Mouse (Mus musculus): Measurements from ENCODE around the gene Ier3.

Ier3 gene

DNA sequence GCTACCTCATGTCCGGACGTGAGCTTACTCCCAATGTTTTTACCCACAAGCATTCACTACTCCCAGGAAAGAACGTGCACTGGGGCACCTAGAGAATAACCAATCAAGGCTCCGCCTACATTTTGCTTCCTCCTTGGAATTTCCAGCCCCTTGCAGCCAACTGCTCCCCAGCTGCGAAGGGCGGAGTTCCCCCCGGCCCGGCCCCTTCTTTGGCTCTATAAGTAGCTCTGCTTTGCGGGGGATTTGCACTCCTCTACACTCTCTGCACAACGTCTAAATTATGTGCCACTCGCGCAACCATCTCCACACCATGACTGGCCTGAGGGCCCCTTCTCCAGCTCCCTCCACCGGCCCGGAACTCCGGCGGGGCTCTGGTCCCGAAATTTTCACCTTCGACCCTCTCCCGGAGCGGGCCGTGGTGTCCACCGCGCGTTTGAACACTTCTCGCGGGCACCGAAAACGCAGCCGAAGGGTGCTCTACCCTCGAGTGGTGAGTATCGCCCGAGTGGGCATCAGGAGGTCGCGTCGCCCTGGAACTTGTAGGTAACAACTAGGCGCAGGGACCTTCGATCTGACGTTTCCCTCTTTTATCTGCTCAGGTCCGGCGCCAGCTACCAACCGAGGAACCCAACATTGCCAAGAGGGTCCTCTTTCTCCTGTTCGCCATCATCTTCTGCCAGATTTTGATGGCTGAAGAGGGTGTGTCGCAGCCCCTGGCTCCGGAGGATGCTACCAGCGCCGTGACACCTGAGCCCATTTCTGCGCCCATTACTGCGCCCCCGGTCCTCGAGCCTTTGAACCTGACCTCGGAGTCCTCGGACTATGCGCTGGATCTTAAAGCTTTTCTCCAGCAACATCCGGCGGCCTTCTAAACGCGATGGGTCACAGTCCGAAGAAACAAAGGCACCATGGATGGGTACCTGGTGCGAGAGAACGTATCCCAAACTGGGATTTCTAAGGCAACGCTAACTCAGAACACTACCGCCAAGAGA lies at the start of gene Ier3:
Gene Ier3, plus strand, starts transcription at position 246 of the 992 bp plus-strand sequence.
- DNase-seq (ENCODE audit: low spot score): peak; percentile 75

DNA sequence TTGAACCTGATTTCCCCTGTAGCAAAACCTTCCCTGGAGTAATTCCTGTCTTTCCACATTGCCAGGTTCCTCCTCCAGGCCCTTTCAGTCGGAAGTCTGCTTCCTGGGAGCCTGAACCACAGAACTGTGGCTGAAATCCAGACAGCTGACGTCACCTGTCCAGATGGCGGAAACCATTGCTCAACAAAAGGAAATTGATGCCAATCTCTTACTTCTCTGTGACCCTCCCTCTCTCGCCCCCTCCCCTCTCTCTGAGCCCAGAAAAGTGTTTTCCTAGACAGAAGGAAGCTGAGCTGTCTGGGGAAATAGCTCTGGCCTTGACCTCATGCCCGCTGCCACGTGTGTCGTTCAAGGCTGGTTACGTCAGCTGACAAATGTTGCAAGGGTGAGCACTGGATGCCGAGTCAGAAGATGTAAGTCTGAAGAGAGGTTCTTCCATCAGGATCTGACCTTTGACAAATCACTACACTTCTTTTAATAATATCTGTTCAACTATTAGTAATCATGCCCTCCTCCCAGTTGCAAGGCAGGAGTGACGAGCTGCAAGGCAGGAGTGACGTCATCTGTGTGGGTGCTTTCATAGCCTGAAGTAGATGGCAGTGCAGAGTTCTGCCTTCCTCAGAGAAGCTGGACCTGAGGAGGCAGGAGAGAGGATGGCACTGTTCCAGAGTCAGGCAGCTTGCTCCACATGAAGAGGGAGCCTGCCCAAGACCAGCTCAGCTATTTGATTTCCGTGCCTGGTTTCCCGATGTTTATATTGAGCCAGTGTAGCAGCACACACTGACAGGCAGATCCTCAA lies 44.5 kb upstream of the Ier3 start:
- DNase-seq (ENCODE audit: low spot score): peak; percentile 96

DNA sequence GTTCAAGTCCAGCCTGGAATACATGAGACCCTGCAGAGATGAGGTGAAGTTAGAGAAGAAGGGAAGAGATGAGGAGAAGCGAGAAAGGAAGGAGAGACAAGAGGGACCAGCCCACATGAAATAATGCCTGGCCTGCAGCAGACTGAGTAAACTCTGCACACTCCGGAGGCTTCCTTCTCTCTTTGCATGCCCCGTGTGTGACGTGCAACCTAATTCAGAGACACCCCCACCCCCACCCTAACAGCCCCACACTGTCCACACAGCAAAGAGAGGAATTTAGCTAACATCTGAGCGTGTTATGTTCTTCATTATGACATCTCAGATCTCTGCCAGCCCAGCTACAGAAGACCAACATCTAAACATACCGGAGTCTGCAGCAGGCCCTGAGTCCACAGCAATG lies 42.5 kb upstream of the Ier3 start:
- no peak for DNase-seq (ENCODE audit: low spot score)

DNA sequence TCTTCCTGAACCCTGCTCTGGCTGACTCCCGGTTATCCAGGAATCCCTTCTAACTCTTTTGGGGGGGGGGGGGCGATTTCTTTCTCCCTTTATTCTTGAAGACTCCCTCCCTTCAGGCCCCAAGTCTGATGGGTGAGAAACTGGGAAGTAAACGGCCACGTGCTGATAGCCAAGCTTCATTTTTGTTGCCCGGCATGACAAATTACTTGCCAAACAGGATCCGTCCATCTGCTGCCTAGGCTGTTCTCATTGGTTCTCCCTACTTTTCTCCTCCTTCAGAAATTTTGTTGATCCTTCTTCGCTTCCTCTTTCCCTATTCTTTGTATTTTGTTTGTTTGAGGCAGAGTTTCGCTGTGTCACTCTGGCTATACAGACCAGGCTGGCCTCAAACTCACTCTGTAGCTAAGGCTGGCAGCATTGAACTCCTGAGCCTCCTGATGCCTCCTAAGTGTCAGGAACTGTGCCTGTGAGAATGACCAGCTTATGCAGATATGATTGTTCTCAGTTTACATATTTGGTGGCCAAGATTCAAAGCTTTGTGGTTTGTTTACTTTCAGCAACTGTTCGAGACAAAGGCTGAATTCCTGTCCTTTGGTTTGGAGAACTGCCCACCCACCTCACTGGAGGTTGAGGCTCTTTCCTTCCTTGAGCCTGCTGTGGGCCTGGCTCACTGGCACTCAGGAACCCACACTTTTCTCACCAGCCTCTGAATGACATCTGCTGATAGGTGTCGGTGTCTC lies 41.8 kb upstream of the Ier3 start:
- no peak for DNase-seq (ENCODE audit: low spot score)

DNA sequence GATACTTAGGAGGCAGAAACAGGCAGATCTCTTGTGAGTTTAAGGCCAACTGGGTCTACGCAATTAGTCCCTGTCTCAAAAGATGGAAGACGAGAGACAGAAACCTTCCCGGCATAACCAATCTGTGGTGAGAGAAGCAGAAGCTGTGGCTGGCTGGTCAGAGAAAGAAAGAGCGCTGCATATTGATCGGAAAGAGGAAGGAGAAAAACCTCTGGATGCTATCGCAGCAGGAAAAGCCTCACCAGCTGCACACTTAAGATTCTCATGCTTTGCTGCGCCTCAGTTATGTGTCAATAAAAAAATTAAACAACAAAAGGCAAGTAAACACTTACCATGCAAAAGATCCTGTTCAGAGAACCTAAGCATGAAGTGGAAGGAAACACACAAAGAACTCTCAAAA lies 41.1 kb upstream of the Ier3 start:
- DNase-seq (ENCODE audit: low spot score): no peak

DNA sequence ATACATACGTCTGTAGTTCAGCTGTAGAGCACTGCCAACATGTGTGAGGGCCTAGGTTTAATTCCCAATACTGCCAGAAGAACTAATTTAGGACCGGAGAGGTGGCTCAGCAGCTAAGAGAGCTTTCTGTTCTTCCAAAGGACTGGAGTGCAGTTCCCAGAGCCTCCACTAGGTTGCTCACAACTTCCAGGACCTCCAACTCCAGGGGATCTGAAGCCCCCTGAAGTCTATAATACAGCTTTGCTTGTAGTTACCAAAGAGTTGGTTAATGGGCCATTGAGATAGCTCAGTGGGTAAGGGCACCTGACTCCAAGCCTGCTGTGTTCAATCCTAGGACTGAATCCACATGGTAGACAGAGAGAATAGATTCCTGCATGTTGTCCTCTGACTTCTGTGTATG lies 39.1 kb upstream of the Ier3 start:
- DNase-seq (ENCODE audit: low spot score): no peak

DNA sequence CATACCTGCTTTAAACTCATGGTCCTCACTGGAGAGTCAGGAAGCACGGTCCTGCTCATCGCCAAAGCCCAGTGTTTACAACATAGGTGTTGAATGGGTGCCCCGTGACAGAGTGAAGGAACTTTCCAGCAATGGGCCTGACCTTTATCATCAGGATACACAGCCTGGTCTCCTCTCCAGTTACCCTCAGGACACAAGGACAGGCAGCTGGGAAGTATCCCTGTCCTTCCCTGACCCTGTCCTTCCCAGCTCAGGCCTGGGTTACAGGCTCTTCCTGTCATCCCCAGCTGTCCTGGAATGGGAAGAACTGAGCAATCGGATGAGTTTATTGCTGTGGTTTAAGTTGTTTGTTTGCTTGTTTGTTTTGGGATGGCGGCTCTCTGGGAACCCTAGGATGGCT lies 38.6 kb upstream of the Ier3 start:
- DNase-seq (ENCODE audit: low spot score): no peak

DNA sequence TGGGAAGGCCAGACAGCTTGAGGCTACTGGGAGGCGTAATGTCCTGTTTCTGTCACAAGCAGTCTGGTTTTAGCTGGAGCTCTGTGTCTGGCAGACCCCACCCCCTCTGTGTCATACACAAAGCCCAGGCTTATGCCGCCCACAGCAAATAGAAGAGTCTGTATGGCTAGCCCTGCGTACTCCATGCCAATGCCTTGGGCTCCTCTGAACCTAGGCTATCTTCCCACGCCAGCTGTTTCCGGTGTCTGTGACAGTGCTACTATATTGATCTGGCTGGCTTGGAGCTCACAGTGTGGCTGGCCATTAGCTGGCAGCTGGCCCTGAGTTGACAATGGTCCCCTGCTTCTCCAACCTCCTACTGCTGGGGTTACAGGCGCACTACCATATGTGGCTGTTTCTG lies 37.5 kb upstream of the Ier3 start:
- no peak for DNase-seq (ENCODE audit: low spot score)

DNA sequence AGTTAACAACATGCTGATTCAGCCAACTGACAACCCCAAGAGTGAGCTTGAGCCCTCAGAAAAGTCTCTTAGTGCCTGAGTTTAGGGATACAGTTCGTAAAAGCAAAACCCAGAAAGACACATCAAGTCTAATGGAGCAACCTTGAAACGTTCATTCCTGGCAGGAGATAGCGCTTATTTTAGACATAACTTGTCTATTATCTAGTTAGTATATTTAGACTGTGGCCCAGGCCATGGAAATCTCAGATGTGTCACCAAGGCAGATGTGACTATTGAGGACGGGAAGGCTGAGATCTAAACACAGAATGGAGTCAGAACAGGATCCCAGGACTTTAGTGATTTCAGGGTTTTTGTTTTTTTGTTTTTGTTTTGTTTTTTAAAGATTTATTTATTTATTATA lies 36.3 kb upstream of the Ier3 start:
- no peak for DNase-seq (ENCODE audit: low spot score)

DNA sequence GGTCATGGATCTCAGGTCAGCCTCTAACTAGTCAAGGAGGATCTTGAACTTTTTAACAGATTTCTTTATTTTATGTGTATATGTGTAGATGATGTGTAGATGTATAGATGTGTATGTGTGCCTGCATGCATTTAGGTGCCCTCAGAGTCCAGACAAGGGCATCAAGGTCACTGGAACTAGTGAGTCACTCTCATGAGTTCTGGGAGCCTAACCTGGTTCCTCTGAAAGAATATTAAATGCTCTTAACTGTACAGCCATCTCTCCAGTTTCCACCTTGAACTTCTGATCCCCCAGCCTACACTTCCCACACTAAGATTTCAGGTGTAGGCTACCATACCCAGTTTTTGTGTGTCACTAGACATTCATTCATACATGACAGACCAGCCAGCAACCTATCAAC lies 34.0 kb upstream of the Ier3 start:
- no peak for DNase-seq (ENCODE audit: low spot score)

DNA sequence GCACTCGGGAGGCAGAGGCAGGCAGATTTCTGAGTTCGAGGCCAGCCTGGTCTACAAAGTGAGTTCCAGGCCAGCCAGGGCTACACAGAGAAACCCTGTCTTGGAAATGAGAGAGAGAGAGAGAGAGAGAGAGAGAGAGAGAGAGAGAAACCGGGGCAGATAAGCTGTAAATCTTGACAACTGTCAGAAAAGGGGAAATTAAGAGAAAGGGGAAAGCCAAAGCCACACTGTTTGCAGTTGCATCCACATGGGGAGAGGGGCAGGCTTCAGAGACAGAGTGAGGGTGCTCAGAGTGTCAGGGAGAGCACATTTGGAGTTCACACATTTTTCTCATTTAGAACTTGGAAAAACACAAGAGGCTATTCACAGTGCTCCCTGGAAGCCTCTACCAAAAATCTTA lies 33.5 kb upstream of the Ier3 start:
- DNase-seq (ENCODE audit: low spot score): no peak

DNA sequence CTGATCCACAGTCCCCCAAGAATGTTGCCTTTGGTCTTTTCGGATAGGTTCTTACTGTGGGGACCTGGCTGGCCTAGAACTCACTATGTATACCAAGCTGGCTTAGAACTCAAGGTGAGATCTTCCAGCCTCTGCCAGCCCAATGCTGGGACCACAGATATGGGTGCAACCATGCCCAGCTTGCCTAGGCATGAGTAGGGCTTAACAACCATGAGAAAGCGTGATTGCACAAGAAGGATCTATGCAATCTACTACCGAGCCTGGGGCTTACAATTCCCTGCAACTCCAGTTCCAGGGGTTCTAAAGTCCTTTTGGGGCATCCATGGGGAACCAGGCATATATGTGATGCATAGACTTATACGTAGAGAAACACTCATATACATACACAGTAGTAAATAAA lies 30.6 kb upstream of the Ier3 start:
- no peak for DNase-seq (ENCODE audit: low spot score)

DNA sequence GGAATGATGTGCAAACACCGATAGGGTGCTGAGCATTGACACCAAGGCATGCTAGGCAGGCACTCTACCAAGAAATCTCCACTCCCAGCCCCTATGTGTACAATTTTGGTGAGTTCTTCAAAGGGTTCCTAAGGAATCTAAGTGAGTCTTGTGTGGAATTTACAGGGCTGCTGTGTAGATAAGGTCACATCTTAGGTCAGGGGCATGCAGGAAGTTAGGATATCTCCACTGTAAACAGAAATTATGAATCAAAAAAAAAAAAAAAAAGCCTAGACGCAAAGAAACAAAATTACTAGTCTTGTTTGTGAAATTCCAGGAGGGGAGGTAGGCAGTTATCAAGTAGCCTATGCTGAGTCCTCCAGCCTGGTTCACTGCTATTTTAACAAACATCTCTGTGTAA lies 28.6 kb upstream of the Ier3 start:
- DNase-seq (ENCODE audit: low spot score): no peak

DNA sequence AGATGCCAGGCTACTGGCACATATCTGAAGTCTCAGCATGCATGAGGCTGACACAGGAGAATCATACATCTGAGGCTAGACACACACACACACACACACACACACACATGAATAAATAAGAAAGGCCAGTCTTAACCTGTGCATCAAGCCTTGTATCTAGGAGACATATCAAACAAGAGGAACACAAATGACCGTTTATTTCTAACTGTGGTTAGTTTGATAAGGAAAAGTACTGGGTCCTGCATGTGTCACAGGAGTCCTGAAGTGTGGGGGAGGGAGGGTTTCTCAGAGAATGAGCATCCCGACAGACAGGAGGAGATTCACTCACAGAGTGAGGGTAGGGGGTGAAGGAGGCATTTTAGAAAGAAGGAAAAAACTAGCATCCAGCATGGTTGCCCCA lies 26.4 kb upstream of the Ier3 start:
- DNase-seq (ENCODE audit: low spot score): no peak

DNA sequence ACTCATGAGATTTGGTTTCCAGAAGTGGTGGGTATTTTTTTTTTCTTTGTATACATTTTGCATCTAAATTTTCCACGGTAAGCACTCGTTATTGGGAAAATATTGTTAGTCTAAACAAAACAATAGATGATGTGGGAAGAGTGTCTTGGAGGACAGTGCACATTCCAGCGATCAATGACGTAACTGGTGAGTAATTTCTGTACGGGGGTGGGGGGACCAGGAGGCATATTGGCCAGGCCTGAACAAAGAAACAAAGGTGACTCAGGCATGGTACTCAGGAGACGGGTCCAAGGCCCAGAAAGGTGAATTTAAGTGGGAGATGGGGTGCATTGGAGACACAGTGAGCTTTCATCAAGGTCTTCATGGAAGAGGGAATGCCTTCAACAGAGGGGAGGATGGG lies 25.8 kb upstream of the Ier3 start:
- DNase-seq (ENCODE audit: low spot score): no peak

DNA sequence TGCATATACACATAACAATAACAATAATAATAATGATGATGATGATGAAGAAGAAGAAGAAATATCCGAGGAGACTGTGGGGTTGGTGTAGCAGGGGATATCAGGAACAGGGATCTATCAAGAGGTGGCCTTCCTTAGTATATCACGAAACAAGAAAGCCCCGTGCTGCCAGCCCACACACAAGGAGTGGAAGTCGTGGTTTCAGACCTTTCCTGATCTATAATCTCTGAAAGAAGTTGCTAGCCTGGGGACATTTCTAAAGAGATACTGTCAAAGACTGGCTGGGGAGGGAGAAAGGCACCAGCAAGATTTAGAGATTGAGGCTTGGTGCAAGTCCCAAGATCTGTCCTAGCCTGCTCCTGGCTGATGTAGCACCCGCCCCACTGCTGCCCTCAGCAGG lies 24.6 kb upstream of the Ier3 start:
- no peak for DNase-seq (ENCODE audit: low spot score)

DNA sequence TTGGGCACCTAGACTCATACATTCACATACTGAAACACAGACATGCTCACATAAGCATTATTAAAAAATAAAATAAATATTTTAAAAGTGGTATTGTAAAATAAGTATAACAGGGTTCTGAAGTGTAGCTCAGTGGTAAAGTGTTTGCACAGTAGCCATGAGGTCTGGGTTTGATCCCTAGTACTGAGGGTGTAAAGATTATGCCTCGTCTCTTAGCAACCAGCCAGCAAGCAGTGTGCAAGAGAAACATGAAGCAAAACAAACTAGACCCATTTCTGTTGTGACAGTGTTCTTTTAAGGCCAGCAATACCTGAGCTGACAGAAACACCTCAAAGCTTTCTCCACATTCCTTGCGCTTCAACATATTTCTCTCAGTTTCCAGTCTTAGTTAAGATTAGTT lies 20.6 kb upstream of the Ier3 start:
- DNase-seq (ENCODE audit: low spot score): no peak

DNA sequence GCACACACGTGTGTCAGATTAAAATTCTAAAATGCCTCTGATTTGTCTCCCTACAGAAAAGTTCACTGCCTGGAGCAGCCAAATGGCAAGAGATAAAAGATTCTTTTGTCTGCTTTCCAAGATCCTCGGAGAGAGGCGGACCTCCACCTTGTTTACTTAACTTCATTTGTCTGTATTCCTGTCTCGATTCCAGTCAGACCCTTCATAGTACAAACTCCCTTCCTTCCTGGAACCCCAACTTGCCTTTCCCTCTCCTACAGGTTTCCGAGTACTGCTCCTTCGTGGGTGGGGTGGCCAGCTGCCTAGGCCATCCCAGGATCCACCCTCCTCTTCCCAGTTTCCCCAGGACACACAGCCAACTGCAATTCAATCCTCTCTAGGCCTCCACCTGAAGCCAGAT lies 18.5 kb upstream of the Ier3 start:
- no peak for DNase-seq (ENCODE audit: low spot score)

DNA sequence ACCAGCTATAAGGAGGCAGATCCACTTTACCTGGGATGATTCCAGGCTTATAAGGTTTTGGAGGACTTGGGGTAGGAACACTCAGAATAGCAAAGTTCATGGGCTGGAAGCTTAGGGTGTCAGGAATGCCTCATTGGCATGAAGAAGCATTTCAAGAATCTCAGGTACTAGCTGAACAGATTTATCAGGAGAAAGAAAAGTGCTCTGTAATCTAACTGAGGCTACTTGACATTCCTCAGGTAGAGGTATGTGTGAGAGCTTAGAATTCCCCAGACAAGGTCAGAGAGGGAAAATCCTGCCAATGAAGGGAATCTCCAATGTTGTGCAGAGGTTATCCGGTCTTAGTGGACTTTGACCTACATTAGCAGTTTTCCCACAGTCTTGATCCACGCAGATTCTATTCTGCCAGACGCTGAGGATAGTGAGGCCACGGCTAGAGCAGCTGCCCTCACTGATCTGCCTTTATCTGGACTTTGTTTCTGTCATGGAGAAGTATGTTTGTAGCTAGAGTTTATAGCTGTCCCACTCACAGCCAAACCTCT lies 17.6 kb upstream of the Ier3 start:
- no peak for DNase-seq (ENCODE audit: low spot score)

DNA sequence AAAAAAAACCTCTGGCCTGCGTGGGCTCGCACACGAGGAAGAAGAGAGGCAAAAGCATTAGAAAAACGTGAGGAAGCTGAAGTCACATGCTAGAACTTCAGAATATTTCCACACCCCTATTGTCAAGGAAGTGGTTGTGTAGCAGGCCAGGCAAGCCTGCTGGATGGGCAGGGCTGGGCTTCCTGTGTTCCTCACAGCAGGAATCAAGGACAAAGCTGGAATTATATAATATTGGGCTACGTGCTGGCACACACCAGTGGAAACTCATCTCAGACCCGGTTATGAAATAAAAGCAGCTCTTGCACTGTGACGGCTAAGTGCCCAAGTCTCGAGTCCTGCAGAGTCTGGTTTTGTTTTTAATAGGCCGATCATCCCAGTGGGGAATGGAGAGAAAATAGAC lies 13.4 kb upstream of the Ier3 start:
- peak; percentile 83 for DNase-seq (ENCODE audit: low spot score)

DNA sequence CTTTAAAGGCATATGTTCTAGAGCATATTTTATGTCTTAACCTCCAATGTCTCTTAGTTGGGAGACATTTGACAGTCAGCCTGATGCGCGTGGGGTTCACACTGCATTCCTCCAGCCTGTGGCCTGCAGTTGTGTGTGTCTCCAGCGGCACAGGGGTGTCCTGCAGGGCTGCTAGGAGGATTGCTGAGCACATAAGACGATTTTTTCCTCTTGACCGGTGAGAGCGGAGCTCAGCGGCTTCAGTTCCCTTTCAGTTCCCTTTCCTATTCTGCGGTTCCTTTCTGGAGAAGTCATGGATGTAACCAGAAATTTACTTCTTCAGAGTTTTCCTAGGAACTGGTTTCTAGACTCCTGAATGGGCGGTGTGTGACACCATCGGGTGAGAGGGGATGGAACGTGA lies 12.1 kb upstream of the Ier3 start:
- DNase-seq (ENCODE audit: low spot score): no peak
